Mouse (Mus musculus) fat pad, adult 2 months (tissue): ENCODE data around the gene Clasp2.
"Not testable (repeated sequence)": the region's sequence is repeated elsewhere in the genome, so short reads cannot be mapped to it uniquely, and the experiment has no call there.

Experiments used
- DNase-seq: peaks from one replicate; pipeline ENCODE4 v3.0.0-alpha.2; 2011; ENCODE audit warnings: low read depth, low spot score; ENCODE audit errors: extremely low read depth

The Clasp2 gene

DNA sequence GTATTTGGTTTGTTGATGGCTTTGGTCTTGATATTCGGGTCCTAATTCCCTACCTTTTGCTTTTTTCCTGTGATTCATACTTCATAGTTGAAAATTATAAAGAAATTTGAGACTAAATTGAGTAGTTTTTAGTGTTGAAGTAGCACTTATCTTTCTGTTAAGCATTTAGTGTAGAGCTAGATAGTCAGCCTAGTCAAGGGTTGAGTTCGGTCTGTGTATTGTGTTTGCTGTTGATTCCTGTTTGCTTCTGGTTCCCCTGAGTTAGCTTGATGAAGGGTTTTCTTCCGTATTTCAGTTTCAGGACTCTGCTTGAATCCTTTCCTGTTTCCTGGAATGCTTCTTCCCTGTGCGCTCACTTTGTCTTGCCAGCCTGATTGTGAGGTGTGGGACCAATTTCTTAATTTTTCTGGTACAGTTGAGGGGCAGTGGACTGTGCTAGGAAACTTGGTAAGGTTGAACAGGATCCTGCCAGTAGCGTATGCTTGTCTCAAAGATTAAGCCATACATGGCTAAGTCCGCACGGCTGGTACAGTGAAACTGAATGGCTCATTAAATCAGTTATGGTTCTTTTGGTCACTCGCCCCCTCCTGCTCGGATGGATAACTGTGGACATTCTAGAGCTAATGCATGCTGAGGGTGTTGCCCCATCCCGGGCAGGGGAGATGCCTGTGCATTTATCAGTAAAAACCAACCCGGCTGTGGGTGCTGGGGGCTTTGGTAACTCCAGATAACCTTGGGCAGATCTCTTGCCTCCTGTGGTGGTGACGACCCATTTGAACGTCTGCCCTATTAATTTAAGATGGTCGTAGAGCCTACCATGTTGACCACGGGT is 14.8 kb downstream of the Clasp2 start:
- DNase-seq = no peak

DNA sequence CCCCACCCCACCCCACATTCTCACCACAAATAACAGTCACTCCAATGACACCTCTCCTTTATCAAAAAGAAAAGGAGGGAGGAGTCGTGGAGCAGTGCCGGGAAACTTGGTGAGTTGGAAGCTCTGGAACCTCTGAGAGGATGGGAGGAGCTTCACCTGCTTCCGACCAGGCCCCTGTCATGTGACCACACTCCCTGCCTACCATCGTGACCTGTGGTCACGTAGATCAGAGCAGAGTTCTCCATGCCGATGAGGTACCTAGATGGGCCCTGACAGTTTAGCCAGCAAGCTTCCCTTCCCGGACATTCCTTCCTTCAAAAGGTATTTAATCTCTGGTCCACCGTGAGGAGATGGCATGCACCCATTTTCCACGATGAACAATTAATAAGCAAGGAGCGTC is 17.2 kb downstream of the Clasp2 start:
- no peak for DNase-seq

DNA sequence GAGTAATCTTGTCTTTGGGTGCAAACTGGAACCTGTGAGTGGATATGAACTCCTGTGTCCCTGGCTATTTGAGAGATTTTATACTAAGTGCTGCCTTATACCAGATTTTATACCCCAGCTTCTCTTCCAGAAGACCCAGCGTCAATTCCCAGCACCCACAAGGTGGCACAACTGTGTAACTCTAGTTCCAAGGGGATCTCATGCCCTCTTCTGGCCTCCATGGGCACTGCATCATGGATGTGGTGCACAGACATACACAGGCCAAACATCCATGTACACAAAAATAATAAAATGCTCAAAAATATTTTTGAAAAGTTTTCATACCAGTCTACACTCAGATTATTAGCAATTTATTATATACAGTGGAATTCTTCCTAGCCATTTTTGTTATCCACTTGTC is 18.4 kb downstream of the Clasp2 start:
- DNase-seq = no peak

DNA sequence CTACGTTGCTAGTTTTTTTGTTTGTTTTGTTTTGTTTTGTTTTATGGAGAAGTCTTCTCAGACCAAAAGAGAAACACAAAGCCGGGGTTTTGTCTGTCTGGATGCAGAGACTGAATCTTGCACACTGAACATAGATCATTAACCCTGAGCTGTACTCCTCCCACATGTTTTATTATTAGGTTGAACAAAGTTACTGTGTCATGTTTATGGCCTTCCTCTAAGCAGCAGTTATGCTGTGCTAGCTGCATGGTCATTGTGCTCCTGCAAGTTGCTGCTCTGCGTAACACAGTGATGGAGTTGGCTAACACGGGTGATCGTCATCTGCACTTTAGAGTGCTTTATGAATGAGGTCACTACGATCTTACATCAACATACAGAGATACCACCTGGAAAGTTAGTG is 21.1 kb downstream of the Clasp2 start:
- no peak for DNase-seq

DNA sequence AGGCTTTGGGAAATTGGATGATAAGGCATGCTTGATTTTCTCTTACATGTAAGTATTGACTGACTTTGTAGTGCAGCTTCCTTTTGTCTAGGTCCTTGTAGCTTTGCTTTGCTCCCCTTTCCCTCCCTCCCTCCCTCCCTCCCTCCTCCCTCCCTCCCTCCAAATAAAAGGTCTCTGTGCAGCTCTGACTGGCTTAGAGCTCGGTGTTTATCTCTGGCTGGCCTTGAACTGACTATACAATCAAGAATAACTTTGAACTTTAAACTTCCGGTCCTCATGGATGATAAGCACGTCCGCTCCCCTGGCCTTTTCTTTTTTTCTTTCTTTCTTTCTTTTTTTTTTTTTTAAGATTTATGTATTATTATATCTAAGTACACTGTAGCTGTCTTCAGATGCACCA is 21.9 kb downstream of the Clasp2 start:
- DNase-seq = no peak

DNA sequence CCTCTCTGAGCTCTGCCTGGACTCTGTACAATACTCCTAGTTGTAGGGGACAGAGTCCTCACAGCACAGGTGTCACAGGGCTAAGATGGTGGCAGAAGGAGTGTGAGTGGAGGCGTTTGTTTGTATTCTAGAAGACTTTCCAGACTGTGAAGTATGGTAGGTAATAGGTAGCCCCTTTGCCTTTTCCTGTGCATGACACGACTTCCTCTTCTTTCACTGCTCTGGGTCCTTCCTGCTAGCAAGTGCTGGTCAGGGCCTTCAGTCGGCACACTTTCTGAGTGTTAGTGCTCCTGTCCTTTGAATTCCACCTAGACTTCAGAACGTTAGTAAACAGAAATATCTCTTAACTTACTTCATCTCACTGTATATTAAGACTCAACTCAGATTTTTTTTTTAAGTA is 29.4 kb downstream of the Clasp2 start:
- no peak for DNase-seq

DNA sequence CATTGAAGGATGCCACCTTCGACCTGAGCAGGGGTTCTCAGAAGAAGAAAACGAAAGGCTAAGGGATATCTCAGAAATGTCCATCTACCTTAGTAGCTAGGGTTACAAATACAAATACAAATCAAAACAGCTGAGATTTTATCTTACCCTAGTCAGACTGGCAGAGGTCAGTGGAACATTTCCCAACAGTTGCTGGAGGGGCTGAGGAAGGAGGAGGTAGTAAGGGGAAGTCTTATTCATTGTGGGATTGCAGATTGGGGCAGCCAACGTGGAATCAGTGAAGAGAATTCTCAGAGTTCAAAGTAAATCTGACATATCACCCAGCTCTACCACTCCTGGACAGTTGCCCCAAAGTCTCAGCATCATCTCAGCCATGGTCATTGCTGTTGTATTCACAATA is 39.6 kb downstream of the Clasp2 start:
- DNase-seq = no peak

DNA sequence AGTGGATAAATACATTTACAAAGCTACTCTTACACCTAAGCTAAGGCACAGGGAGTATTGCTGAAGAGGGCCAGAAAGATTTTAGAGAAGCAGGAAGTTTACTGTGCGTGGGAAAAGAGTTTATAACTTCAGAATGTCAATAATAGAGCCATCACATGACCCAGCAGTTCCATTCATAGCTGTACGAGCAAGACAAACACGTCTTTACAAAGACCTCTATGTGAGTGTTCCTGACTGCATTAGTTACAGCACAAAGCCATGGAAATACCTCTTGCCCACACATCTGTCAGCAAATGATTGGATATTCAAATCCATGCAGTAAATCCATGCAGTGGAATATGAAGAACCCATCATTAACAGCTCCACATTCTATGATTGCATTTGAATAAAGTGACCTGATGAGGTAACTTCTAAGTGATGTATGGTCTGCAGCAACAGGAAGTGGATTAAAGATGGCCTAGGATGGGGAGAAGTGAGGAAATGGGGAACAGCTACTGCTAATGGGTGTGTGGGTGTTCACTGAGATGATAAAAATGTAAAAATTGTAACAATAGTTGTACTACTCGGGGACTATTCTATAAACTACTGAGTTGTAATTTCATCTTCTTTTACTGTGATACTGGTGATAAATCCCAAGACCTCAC is 41.2 kb downstream of the Clasp2 start:
- DNase-seq = no peak

DNA sequence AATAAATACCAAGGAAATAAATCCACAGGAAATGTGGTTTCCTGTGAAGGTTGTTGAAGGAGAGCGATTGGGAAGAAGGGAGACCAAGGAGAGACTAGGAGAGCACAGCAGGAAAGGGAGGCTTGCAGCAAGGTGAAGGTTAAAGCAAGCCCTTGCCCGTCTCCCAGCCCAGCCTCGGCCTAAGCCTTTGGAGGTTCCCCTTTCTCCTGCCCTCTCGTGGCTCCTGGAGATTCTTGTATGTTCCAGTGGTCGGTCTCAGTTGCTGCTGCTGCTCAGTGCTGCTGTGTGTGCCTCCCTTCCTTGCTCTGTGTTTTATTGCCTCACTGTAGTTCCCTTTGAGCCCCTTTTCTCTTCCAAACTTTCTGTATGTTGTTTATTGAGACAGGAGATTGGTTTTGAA is 42.4 kb downstream of the Clasp2 start:
- DNase-seq = no peak

DNA sequence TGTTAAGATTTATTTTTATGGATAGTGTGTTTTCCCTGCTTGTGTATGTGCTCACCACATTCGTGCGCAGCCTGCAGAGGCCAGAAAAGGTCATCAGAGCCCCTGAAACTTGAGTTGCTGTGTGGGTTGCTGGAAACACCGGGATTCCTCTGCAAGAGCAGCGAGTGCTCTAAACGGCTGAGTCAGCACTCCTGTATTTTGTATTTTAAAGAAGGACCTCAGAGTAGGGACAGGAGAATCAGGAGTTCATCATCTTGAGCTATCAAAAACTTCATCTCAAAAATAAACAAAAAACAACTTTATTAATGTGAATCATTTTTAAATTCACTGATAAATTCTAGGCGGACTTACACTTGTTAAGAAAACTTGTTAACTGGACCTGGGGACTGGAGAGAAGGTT is 48.0 kb downstream of the Clasp2 start:
- not testable (repeated sequence) for DNase-seq

DNA sequence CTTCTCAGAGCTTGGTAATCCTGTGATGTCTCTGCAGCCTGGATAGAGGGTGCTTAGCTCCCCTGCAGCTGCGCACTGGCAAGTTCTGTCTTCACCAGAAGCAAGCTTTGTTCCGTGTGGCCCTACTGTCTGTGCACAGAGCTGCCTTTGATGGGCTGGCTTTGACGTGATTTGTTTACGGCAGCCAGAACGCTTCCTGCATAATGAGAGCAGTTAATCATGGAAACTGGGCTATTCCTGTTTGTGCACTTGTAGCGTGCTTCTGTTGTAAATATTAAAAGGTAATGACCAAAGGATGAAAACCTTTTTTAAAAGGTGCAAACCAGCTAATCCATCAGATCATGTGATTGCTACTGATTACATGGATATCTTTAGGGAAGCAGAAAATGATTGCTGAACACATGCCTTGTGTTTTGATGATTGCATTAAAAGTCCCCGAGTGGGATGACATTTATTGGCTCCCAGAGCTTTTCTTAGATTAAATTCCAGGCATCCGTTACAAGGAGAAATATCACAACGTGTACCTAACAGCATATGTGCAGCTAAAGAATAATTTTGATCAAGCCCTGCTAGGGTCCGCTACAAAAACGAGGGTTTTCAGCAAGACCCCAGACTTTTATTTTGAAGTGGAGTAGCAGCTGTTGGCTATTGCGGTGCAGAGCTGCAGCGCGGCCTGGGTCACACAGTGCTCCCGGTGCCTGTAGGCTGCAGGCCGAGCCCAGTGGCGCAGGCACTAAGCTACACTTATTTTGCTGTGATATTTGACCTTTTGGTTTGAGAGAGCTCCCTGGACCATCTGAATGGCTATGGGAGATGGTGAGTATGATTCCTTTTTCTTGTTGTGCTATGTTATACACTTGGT is 51.6 kb downstream of the Clasp2 start:
- no peak for DNase-seq

DNA sequence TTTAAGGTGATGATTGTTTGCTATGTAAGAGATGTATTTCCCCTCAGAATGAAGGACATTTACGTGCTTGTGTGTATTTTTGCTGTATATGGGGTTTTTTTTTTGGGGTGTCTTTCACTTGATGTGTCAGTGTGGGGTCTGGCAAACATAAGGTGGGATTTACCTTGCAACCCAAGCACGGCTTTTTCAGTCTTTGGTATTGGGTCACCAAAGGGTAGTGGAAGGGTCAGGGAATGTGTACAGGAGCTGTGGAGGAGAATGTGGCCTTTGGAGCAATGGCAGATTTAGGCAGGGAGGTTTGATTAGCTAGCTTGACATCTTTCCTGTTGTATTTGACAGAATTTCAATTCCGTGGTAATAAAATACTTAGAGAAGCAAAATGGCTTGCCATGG is 52.2 kb downstream of the Clasp2 start:
- DNase-seq = no peak

DNA sequence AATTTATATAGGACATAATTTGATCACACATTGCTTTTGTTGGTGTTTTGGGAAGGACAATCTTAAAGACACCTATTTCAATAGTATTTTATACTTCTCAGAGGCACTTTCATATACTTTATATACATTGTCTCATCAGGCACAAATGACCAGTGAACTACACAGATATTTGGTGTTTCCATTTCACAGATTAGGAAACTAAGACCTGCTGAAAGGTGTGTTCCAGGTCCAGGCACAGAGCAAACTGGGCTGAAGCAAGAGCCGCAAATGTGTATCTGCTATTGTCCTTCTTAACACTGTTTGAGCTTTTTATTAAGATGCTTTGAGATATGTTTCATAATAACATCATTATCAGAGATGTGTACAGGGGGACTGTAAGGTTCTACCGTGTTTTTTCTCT is 52.7 kb downstream of the Clasp2 start:
- DNase-seq = no peak

DNA sequence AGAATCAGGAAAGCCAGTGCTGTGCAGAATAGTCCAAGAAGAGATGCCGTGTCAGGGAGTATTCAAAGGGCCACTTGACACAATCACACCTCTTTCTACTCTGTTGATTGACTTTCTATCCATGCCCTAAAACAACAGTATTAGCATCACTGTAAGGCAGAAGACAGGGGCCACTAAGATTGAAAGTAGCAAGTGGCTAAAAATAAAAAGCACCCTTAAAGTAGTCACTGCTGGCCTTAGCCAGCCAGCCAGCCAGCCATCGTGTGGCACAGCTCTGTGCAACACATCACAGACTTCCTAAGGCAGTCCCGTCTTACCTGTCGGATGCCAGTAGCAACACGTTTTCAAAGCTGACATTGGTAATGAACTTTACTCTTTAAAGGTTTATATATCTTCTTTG is 55.9 kb downstream of the Clasp2 start:
- no peak for DNase-seq

DNA sequence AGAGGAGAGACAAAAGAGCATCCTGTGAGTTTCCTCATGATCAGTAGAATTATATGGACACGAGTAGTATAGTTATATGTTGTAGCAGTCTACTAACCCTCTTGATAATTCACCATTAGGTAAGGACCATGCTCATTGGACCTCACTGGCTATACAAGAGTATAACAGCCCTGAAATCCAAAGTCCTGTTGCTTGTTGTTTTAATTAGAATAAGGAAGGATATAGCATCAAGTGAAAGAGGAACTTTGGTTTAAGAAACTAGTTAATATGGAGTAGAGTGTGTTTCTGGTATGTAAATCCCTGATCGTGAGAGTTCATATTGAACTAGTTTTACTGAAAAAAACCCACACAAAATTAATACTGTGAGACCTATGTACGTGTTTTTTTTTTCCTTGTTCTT is 59.4 kb downstream of the Clasp2 start:
- DNase-seq = no peak

DNA sequence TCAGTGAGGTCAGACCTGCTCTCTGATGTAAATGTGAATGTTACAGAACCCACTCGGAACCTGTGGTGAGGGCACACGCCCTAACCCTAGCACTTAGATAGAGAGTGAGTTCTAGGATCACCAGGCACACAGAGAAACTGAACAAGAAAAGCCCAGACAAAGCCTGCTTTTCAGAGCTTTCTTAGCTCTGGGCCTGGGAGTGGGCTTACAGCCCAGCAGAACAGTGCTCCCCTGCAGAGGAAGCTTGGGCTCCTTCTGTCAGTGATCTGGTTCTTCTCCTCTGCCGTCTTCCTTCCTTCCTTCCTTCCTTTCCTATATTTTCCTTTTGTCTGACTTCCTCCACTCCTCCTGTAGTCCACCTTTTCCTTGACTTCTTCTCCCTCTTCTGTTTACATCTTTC is 61.5 kb downstream of the Clasp2 start:
- DNase-seq = no peak

DNA sequence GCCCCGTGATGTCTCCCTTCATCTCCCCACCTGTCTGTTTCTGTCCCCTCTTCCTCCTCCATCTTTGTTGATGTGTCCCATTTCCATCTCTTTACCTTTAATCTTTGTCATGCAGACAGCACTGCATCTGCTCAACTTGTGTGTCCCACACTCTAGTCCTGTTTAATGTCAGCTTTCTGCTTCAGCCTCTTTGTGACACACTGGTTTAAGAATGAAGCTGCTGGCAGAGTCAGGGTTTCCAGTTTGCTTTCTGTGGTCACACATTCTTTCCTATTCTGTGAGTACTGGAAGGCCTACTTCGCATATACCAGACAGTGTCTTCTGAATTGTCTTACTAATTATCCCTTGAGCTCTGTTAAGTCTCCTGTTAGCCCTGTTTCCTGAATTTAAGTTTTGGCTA is 62.5 kb downstream of the Clasp2 start:
- DNase-seq = no peak

DNA sequence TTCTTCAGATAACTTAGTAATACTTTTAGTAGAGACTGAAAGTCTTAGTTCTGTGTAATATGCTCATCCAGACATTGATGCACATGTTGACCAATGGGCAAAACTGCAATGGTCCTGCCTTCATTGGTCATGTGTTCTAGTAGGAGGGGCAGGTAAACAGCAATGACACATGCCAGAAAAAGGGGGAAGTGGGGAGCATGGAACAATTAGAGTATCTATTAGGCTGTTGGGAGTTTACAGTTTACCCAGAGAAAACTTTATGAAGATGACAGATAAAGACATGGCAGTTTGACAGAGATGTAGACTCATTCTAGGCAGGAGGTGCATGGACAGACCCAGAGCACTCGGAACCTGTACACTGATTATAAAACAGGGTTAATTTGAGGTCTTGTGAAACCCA is 64.1 kb downstream of the Clasp2 start:
- DNase-seq = no peak

DNA sequence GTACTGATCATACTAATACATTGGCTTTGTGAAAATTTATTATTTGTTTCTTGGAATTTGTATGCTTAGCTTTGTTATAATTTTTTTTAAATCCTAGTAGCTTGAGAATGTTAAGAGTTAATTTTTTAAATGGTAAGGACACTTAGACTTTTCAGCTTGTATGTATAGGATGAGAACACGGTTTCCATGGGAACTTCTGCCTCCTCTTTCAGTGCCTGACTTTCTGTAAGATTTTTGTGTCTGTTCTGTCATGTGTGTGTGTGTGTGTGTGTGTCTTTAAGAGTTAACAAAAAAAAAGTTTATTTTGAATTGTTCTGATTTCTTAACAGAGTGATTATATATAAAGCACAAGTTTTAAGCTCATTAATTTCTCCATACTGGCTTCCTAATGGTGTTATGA is 70.1 kb downstream of the Clasp2 start:
- no peak for DNase-seq

DNA sequence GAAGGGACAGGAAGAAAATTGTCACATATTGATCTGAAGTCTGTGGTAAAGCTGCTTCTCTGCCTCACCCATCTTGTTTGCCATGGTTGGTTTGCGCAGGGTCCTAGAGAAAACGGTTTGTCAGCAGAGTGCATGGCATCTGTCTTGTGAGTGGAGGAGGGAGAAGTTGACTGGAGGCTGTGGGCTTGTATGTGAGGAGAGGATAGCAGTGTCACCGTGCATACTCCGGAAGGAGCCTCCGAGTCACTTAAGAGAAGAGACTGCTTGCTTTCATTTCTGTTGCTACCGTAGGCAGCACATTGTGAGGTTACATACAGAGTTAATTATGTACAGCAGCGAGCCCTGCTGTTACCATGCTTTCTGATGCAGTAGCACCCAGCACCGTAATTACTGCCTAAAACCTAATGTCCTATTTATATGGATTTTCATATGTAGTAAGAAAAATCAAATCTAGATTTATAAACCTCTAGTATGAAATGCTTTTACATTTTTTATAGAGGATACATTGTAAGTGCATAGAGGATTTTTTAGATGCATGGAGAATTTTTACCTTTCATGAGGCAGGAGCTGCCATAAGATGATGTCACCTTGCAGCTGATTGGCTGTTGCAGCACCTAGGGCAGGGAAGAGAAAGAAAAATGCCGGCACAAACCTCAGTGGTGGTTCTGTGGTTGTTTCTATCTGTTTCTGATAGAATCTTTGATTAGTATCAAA is 70.8 kb downstream of the Clasp2 start:
- no peak for DNase-seq

DNA sequence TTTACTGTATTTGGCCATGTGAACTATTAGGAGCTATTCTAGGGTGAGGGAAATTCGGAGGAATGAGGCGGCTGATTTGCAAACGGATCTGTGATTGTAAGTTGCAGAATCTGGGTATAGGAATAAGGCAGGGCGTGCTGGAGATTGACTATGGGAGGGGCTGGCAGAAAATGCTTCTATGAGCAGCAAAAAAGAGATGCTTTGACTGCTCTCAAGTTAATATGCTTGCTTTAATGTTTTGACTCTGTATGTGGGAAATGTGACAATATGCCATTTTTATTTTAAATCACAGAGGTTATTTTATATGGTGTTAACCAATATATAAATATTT is 71.4 kb downstream of the Clasp2 start:
- no peak for DNase-seq
